In the genomic region with DNA sequence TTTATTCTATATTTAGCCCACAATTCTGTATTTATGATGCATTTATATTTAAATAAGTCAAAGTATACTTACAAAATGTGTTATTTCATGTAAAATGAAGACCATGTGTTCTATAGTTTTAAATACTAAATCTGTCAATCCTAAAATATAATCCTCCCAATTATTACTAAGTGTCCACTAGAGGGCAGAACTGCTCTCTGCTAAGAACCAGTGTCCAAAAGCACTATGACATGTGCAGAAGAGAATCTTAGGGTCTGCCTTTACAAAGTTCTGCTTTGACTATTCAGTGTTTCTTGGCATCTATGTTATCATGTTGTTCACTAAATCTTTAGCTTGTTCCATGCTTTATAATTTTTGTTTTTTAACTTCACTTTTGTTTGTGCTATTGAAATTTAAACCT, we compare ENCODE assay signal across 11 mouse cellular contexts. TPM values are rescaled to one million over a fixed set of nuclear protein-coding genes. Genes with fewer than 3 reads are reported as not detected.
DNase-seq lines count a peak whose midpoint lies in the region; ATAC-seq and TF ChIP-seq lines count a peak whose summit lies in the region.
"Had no signal": no experiment of that assay in that cellular context is flagged by ENCODE, and none has a peak within 500 bp of the region (broad histone marks: within the 10 kb centered on the region; RNA-seq: fewer than 3 reads in every experiment).

No protein-coding gene starts in this region.

- H3K9ac ChIP-seq in lung, embryonic 14.5 days: no peak overlapping the region
- H3K9ac ChIP-seq: stomach, embryonic 15.5 days had no signal

- H3K36me3 ChIP-seq in lung, embryonic 14.5 days (ENCODE audit: insufficient read depth): no peaks in the 10 kb centered on the region
- H3K36me3 ChIP-seq: stomach, embryonic 15.5 days had no signal

- H3K4me1 ChIP-seq in lung, embryonic 14.5 days (ENCODE audit: insufficient read depth): no peaks in the 10 kb centered on the region
- H3K4me1 ChIP-seq: stomach, embryonic 15.5 days had no signal

- no peak for ATAC-seq in lung, embryonic 14.5 days (ENCODE audit: insufficient read depth)
- ATAC-seq in monocyte, adult 5-6 weeks (replicated peaks; ENCODE audit: insufficient number of reproducible peaks, low FRiP score, low TSS enrichment, poor library complexity, severe bottlenecking): no peak

- no peak overlapping the region for H3K4me2 ChIP-seq in lung, embryonic 14.5 days
- H3K4me2 ChIP-seq: stomach, embryonic 15.5 days had no signal

- H3K4me3 ChIP-seq in gastrocnemius, adult 2 months: no peak overlapping the region
- H3K4me3 ChIP-seq in lung, embryonic 14.5 days (ENCODE audit: low read depth, low read length): no peak overlapping the region
- H3K4me3 ChIP-seq: stomach, embryonic 15.5 days had no signal

- intact Hi-C loops in gastrocnemius, adult 2 months (cut with DNase I): no loop called here

- H3K9me3 ChIP-seq in lung, embryonic 14.5 days (ENCODE audit: low read depth, low read length): no peaks in the 10 kb centered on the region
- H3K9me3 ChIP-seq: stomach, embryonic 15.5 days had no signal

- no peak for DNase-seq in gastrocnemius, adult 2 months
- no peak for DNase-seq in gastrocnemius, postnatal 25 days
- peak; percentile 59 for DNase-seq in lung, embryonic 14.5 days
- no peak for DNase-seq in lung, postnatal 36 days
- DNase-seq in c-Kit-positive CD71-negative TER-119-negative erythroid progenitor cells, embryonic 14.5 days (ENCODE audit: low read depth): peak; percentile 1
- peak; percentile 9 for DNase-seq in retina, postnatal 1 day
- no peak for DNase-seq in ovary, postnatal 10 days (ENCODE audit: low spot score)
- DNase-seq: kidney, adult 18-20 months had no signal

- H3K27me3 ChIP-seq in lung, embryonic 14.5 days (ENCODE audit: insufficient read depth, low read length): no peaks in the 10 kb centered on the region
- H3K27me3 ChIP-seq: stomach, embryonic 15.5 days had no signal

- H3K27ac ChIP-seq in gastrocnemius, adult 2 months: no peak overlapping the region
- no peak overlapping the region for H3K27ac ChIP-seq in lung, embryonic 14.5 days (ENCODE audit: low read depth)
- H3K27ac ChIP-seq: stomach, embryonic 15.5 days had no signal

- peak; percentile 45 for TF ChIP-seq CTCF in gastrocnemius, adult 2 months (IDR thresholded peaks at IDR 0.05)
- TF ChIP-seq CTCF in lung, embryonic 14.5 days (IDR thresholded peaks at IDR 0.05; ENCODE audit: low read depth): peak; percentile 55

RNA-seq across cellular contexts. Expression of a gene that starts 1.9 kb away (rescaled TPM):
- total RNA-seq in gastrocnemius, adult 2 months (2021): not detected
- total RNA-seq in gastrocnemius, postnatal 25 days (2021): not detected
- not detected in 2 replicates for polyA plus RNA-seq in lung, embryonic 14.5 days (2014; fragmentation: Nextera tagmentation; extraction: Ambion mirVana)
- not detected in 3 replicates for total RNA-seq in monocyte, adult 5-6 weeks (2017)
- total RNA-seq: left cerebral cortex, postnatal 10 days had no signal
- polyA plus RNA-seq: stomach, embryonic 15.5 days had no signal

RNA-seq across cellular contexts. Expression of a gene that starts 7.4 kb away (rescaled TPM):
- total RNA-seq in gastrocnemius, adult 2 months (2021): not detected
- total RNA-seq in gastrocnemius, postnatal 25 days (2021): not detected
- not detected in 2 replicates for polyA plus RNA-seq in lung, embryonic 14.5 days (2014; fragmentation: Nextera tagmentation; extraction: Ambion mirVana)
- total RNA-seq in monocyte, adult 5-6 weeks (2017): not detected in 3 replicates
- total RNA-seq: left cerebral cortex, postnatal 10 days had no signal
- polyA plus RNA-seq: stomach, embryonic 15.5 days had no signal

RNA-seq across cellular contexts. Expression of a gene that starts 51.4 kb away (rescaled TPM):
- total RNA-seq in gastrocnemius, adult 2 months (2021): not detected
- not detected for total RNA-seq in gastrocnemius, postnatal 25 days (2021)
- not detected in 2 replicates for polyA plus RNA-seq in lung, embryonic 14.5 days (2014; fragmentation: Nextera tagmentation; extraction: Ambion mirVana)
- total RNA-seq in monocyte, adult 5-6 weeks (2017): not detected in 3 replicates
- total RNA-seq: left cerebral cortex, postnatal 10 days had no signal
- polyA plus RNA-seq: stomach, embryonic 15.5 days had no signal

RNA-seq across cellular contexts. Expression of a gene that starts 53.7 kb away (rescaled TPM):
- total RNA-seq in gastrocnemius, adult 2 months (2021): not detected
- total RNA-seq in gastrocnemius, postnatal 25 days (2021): not detected
- polyA plus RNA-seq in lung, embryonic 14.5 days (2014; fragmentation: Nextera tagmentation; extraction: Ambion mirVana): not detected in 2 replicates
- not detected in 3 replicates for total RNA-seq in monocyte, adult 5-6 weeks (2017)
- total RNA-seq: left cerebral cortex, postnatal 10 days had no signal
- polyA plus RNA-seq: stomach, embryonic 15.5 days had no signal

Comparison
In these comparisons a context has a peak if more than half of its experiments do, and no peak if none do; other contexts are left out.
1. DNase-seq: peak in lung, embryonic 14.5 days (single experiment), c-Kit-positive CD71-negative TER-119-negative erythroid progenitor cells, embryonic 14.5 days (single experiment) and retina, postnatal 1 day (single experiment); none in gastrocnemius, adult 2 months (single experiment), gastrocnemius, postnatal 25 days (single experiment), lung, postnatal 36 days (single experiment) and ovary, postnatal 10 days (single experiment).